Mouse (Mus musculus) heart, adult 2 months (tissue): ENCODE measurements around the gene Tmem132b.

ENCODE experiments used
- CTCF ChIP-seq: fragments of 200-600 bp; IDR thresholded peaks from 2 replicates; pipeline ENCODE4 v1.8.1; 2022; ENCODE audit warnings: antibody characterized with exemption, mild to moderate bottlenecking, moderate library complexity
- EP300 ChIP-seq: fragments of 200-500 bp; IDR thresholded peaks from 2 replicates; pipeline ENCODE4 v1.6.1; 2011; ENCODE audit warnings: low read depth, low read length, control low read depth; ENCODE audit not compliant: insufficient read depth
- POLR2A ChIP-seq: fragments of 200-500 bp; IDR thresholded peaks from 2 replicates; pipeline ENCODE4 v1.6.1; 2011; ENCODE audit warnings: mild to moderate bottlenecking, low read depth, low read length, control low read depth; ENCODE audit not compliant: insufficient read depth

DNA sequence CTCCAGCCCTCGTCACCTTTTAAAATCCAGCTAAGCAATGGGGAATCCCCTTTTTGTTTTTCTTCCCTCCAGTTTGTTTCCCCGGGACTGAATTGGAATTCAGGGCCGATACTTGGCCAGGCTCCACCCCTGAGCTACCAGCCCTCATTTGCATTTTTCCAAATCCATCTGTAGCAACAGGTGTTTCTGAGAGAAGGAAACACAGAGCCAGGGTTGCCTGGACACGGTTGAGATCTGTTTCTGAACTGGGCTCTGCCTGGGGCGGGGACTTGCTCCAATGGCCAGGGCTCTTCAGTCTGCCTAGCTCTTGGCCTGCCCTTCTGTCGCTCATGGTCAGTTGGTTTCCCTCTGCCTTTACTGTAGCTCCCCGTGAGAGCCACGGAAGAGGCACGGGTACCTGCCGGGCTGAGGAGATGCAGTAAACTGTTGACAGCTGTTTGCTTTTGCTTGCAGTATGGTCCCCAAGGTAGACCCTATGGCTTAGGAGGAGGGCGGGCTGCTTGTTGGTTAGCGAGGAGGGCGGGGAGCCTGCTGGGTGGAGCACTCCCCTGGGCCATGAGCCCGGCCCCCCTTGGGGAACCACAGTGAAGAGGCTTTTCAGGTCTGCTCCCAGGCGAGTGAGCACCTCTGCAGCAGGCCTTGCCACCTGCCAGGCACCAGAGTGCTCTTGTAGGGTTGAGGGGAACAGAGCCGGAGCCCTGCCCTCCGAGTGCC, 39.0 kb upstream of the Tmem132b start:
- no peak for TF ChIP-seq POLR2A
- no peak for TF ChIP-seq CTCF
- TF ChIP-seq EP300: no peak
